10 mouse cellular contexts compared by ENCODE assay signal in the genomic region with DNA sequence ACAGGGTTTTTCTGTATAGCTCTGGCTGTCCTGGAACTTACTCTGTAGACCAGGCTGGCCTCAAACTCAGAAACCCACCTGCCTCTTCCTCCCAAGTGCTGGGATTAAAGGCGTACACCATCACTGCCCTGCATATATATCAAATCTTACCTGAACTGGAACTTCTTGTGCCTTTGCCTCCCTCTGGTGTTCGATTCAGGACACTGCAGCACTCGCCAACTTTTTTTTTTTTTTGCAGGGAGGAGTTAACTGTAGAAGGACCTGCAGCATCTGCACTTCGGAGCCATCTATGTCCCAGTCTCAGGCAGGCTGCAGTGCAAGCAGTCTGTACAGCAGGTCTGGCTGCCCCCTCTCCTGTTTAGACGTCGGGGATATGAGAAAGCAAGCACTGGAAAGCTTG.
A peak's percentile ranks its signal among the peaks of the same experiment; 100 is the strongest.
DNase-seq lines count a peak whose midpoint lies in the region; ATAC-seq and TF ChIP-seq lines count a peak whose summit lies in the region.
"Had no signal": no experiment of that assay in that cellular context is flagged by ENCODE, and none has a peak within 500 bp of the region (broad histone marks: within the 10 kb centered on the region; RNA-seq: fewer than 3 reads in every experiment).

No protein-coding gene starts in this region.

- H3K4me3 ChIP-seq in forebrain, postnatal 0 days (ENCODE audit: low read depth, low read length), result no peak overlapping the region
- no peak overlapping the region for H3K4me3 ChIP-seq in forebrain, embryonic 16.5 days (replicated peaks; ENCODE audit: low read length)
- no peak overlapping the region for H3K4me3 ChIP-seq in kidney, adult 2 months (ENCODE audit: insufficient read depth, low read depth, low read length)
- H3K4me3 ChIP-seq in liver, embryonic 13.5 days (replicated peaks), result no peak overlapping the region
- H3K4me3 ChIP-seq: limb, embryonic 13.5 days; stomach, embryonic 15.5 days had no signal

- H3K4me2 ChIP-seq in forebrain, postnatal 0 days (ENCODE audit: low read depth), result no peak overlapping the region
- no peak overlapping the region for H3K4me2 ChIP-seq in forebrain, embryonic 16.5 days (ENCODE audit: low read length)
- H3K4me2 ChIP-seq in liver, embryonic 13.5 days, result no peak overlapping the region
- H3K4me2 ChIP-seq: limb, embryonic 13.5 days; stomach, embryonic 15.5 days had no signal

- no peaks in the 10 kb centered on the region for H3K27me3 ChIP-seq in forebrain, postnatal 0 days (ENCODE audit: insufficient read depth, low read length)
- no peaks in the 10 kb centered on the region for H3K27me3 ChIP-seq in forebrain, embryonic 16.5 days (replicated peaks; ENCODE audit: control insufficient read depth, insufficient read depth, low read length)
- H3K27me3 ChIP-seq in kidney, adult 2 months (replicated peaks; ENCODE audit: control insufficient read depth, insufficient read depth, low read length), result no peaks in the 10 kb centered on the region
- no peaks in the 10 kb centered on the region for H3K27me3 ChIP-seq in liver, embryonic 13.5 days
- H3K27me3 ChIP-seq: limb, embryonic 13.5 days; stomach, embryonic 15.5 days had no signal

- TF ChIP-seq CTCF in forebrain, postnatal 0 days (IDR thresholded peaks at IDR 0.05; ENCODE audit: low read depth), result peak; percentile 74
- TF ChIP-seq CTCF in kidney, adult 2 months (conservative IDR thresholded peaks at IDR 0.05; ENCODE audit: insufficient read depth, insufficient read length, low read depth, low read length), result peak; percentile 70

- no peaks in the 10 kb centered on the region for H3K4me1 ChIP-seq in forebrain, postnatal 0 days (ENCODE audit: insufficient read depth)
- H3K4me1 ChIP-seq in forebrain, embryonic 16.5 days (replicated peaks; ENCODE audit: control insufficient read depth, insufficient read depth, low read length), result no peaks in the 10 kb centered on the region
- H3K4me1 ChIP-seq in kidney, adult 2 months (ENCODE audit: control insufficient read depth, insufficient read depth, low read length), result no peaks in the 10 kb centered on the region
- H3K4me1 ChIP-seq in liver, embryonic 13.5 days (replicated peaks), result no peaks in the 10 kb centered on the region
- H3K4me1 ChIP-seq: limb, embryonic 13.5 days; stomach, embryonic 15.5 days had no signal

- H3K36me3 ChIP-seq in forebrain, postnatal 0 days (ENCODE audit: insufficient read depth), result no peaks in the 10 kb centered on the region
- no peaks in the 10 kb centered on the region for H3K36me3 ChIP-seq in forebrain, embryonic 16.5 days (ENCODE audit: control insufficient read depth, insufficient read depth)
- no peaks in the 10 kb centered on the region for H3K36me3 ChIP-seq in kidney, adult 2 months (ENCODE audit: control insufficient read depth, insufficient read depth, low read length)
- H3K36me3 ChIP-seq in liver, embryonic 13.5 days, result no peaks in the 10 kb centered on the region
- H3K36me3 ChIP-seq: limb, embryonic 13.5 days; stomach, embryonic 15.5 days had no signal

- no peaks in the 10 kb centered on the region for H3K9me3 ChIP-seq in forebrain, postnatal 0 days (ENCODE audit: low read length)
- H3K9me3 ChIP-seq in forebrain, embryonic 16.5 days (ENCODE audit: control insufficient read depth, low read length), result no peaks in the 10 kb centered on the region
- H3K9me3 ChIP-seq in liver, embryonic 13.5 days (replicated peaks), result no peaks in the 10 kb centered on the region
- H3K9me3 ChIP-seq: limb, embryonic 13.5 days; stomach, embryonic 15.5 days had no signal

- ATAC-seq in forebrain, postnatal 0 days, result no peak
- ATAC-seq in forebrain, embryonic 16.5 days, result no peak
- ATAC-seq in liver, embryonic 13.5 days (ENCODE audit: low read depth), result no peak

- no peak overlapping the region for H3K27ac ChIP-seq in forebrain, postnatal 0 days (ENCODE audit: low read depth, low read length)
- H3K27ac ChIP-seq in forebrain, embryonic 16.5 days (ENCODE audit: low read length), result no peak overlapping the region
- H3K27ac ChIP-seq in kidney, adult 2 months (ENCODE audit: insufficient read depth, low read depth, low read length), result no peak overlapping the region
- no peak overlapping the region for H3K27ac ChIP-seq in liver, embryonic 13.5 days
- H3K27ac ChIP-seq: limb, embryonic 13.5 days; stomach, embryonic 15.5 days had no signal

- DNase-seq in forebrain, postnatal 0 days, result peak; percentile 67
- peak; percentile 35 to 50 for DNase-seq in right cerebral cortex, adult 2 months (ENCODE audit: low spot score in 2 of 2)
- no peak for DNase-seq in right cerebral cortex, postnatal 4 days
- peak; percentile 29 to 45 for DNase-seq in cerebellum, postnatal 10 days
- peak; percentile 40 for DNase-seq in kidney, adult 2 months
- DNase-seq in liver, embryonic 13.5 days, result peak; percentile 13
- peak; percentile 80 for DNase-seq in thymus, postnatal 0 days (ENCODE audit: low spot score)

- WGBS in forebrain, postnatal 0 days, result 17% methylated on average over 6 of the region's 6 CpGs
- 15% methylated on average over 6 of the region's 6 CpGs for WGBS in forebrain, embryonic 16.5 days
- WGBS in kidney, adult 2 months, result 6% methylated on average over 6 of the region's 6 CpGs
- 12% methylated on average over 6 of the region's 6 CpGs for WGBS in liver, embryonic 13.5 days (ENCODE audit: insufficient replicate concordance)

- no peak overlapping the region for H3K9ac ChIP-seq in forebrain, postnatal 0 days
- no peak overlapping the region for H3K9ac ChIP-seq in forebrain, embryonic 16.5 days (replicated peaks; ENCODE audit: low read depth, low read length)
- no peak overlapping the region for H3K9ac ChIP-seq in liver, embryonic 13.5 days
- H3K9ac ChIP-seq: limb, embryonic 13.5 days; stomach, embryonic 15.5 days had no signal

- TF ChIP-seq POLR2A in kidney, adult 2 months (IDR thresholded peaks at IDR 0.05; ENCODE audit: low read depth, low read length), result no peak
